Mouse (Mus musculus): ENCODE data around the gene Gm44965.
A peak's percentile ranks its signal among the peaks of the same experiment; 100 is the strongest.

- TF ChIP-seq CTCF (IDR thresholded peaks at IDR 0.05; ENCODE audit: insufficient read depth, low read length) (peak; percentile 92), POLR2A (IDR thresholded peaks at IDR 0.05; ENCODE audit: borderline replicate concordance, extremely low read depth, low read depth, low read length) (no peak)
Observed at GRCm38 (mm10) chr6:48645660-48646308, 52.0 kb downstream of the Gm44965 start.
